ENCODE assay signal across 11 mouse cellular contexts in the genomic region with DNA sequence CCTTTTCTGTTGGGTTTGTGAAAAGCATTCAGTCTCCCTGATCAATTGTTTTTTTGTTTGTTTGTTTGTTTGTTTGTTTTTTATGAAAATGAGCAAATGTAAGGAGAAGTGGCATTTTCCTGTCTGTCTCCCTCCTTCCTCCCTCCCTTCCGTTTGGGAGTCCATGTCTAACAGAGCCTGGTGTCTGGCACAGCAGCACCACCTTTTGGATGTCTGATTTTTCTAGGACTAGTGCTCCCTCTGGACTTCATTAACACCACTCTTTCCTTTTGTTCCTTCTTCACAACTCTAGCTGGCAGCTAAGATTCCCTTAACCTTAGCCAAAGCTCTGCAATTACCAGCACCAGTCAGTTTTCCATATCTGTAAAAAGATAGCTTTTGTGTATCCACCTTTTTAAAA.
DNase-seq lines count a peak whose midpoint lies in the region; ATAC-seq lines count a peak whose summit lies in the region.
"Had no signal": no experiment of that assay in that cellular context is flagged by ENCODE, and none has a peak within 500 bp of the region (broad histone marks: within the 10 kb centered on the region; RNA-seq: fewer than 3 reads in every experiment).

No protein-coding gene starts in this region.

- no peak overlapping the region for H3K27ac ChIP-seq in forebrain, embryonic 13.5 days
- no peak overlapping the region for H3K27ac ChIP-seq in forebrain, embryonic 16.5 days (ENCODE audit: low read length)
- H3K27ac ChIP-seq in kidney, embryonic 16.5 days (ENCODE audit: low read length), result no peak overlapping the region
- H3K27ac ChIP-seq: limb, embryonic 12.5 days had no signal

- no peak overlapping the region for H3K4me3 ChIP-seq in forebrain, embryonic 13.5 days
- H3K4me3 ChIP-seq in forebrain, embryonic 16.5 days (replicated peaks; ENCODE audit: low read length), result no peak overlapping the region
- no peak overlapping the region for H3K4me3 ChIP-seq in kidney, embryonic 16.5 days (ENCODE audit: low read length)
- H3K4me3 ChIP-seq: limb, embryonic 12.5 days had no signal

- H3K9ac ChIP-seq in forebrain, embryonic 13.5 days, result no peak overlapping the region
- H3K9ac ChIP-seq in forebrain, embryonic 16.5 days (replicated peaks; ENCODE audit: low read depth, low read length), result no peak overlapping the region
- H3K9ac ChIP-seq in kidney, embryonic 16.5 days (replicated peaks; ENCODE audit: low read length), result no peak overlapping the region
- H3K9ac ChIP-seq: limb, embryonic 12.5 days had no signal

- no peaks in the 10 kb centered on the region for H3K27me3 ChIP-seq in forebrain, embryonic 13.5 days
- no peaks in the 10 kb centered on the region for H3K27me3 ChIP-seq in forebrain, embryonic 16.5 days (replicated peaks; ENCODE audit: control insufficient read depth, insufficient read depth, low read length)
- no peaks in the 10 kb centered on the region for H3K27me3 ChIP-seq in kidney, embryonic 16.5 days (ENCODE audit: insufficient read depth, low read length)
- H3K27me3 ChIP-seq: limb, embryonic 12.5 days had no signal

- no peaks in the 10 kb centered on the region for H3K9me3 ChIP-seq in forebrain, embryonic 13.5 days (replicated peaks)
- H3K9me3 ChIP-seq in forebrain, embryonic 16.5 days (ENCODE audit: control insufficient read depth, low read length), result no peaks in the 10 kb centered on the region
- H3K9me3 ChIP-seq in kidney, embryonic 16.5 days (ENCODE audit: low read length), result no peaks in the 10 kb centered on the region
- H3K9me3 ChIP-seq: limb, embryonic 12.5 days had no signal

- 0 out of 2 replicates have a peak, but pooled peaks have one; percentile 45 for ATAC-seq in forebrain, embryonic 13.5 days
- ATAC-seq in forebrain, embryonic 16.5 days, result no peak
- ATAC-seq in kidney, embryonic 16.5 days (ENCODE audit: low FRiP score, low TSS enrichment), result no peak
- ATAC-seq: CD4-positive, CD25-positive, alpha-beta regulatory T cell, adult 4 months had no signal

- DNase-seq in kidney, postnatal 4 days, result peak; percentile 2 to 11
- DNase-seq in right cerebral cortex, adult 18-20 months, result peak; percentile 8
- DNase-seq in right cerebral cortex, postnatal 4 days, result no peak
- DNase-seq in heart, postnatal 4 days, result peak; percentile 26
- DNase-seq in gastrocnemius, postnatal 10 days, result no peak
- DNase-seq: adrenal gland, adult 2 months had no signal

- no peak overlapping the region for H3K4me2 ChIP-seq in forebrain, embryonic 13.5 days
- no peak overlapping the region for H3K4me2 ChIP-seq in forebrain, embryonic 16.5 days (ENCODE audit: low read length)
- no peak overlapping the region for H3K4me2 ChIP-seq in kidney, embryonic 16.5 days (replicated peaks; ENCODE audit: low read depth, low read length)
- H3K4me2 ChIP-seq: limb, embryonic 12.5 days had no signal

- 15% methylated on average over 1 of the region's 1 CpGs for WGBS in forebrain, embryonic 13.5 days
- 14% methylated on average over 1 of the region's 1 CpGs for WGBS in forebrain, embryonic 16.5 days
- 6% methylated on average over 1 of the region's 1 CpGs for WGBS in kidney, embryonic 16.5 days

- H3K36me3 ChIP-seq in forebrain, embryonic 13.5 days (ENCODE audit: poor library complexity, severe bottlenecking), result no peaks in the 10 kb centered on the region
- H3K36me3 ChIP-seq in forebrain, embryonic 16.5 days (ENCODE audit: control insufficient read depth, insufficient read depth), result no peaks in the 10 kb centered on the region
- no peaks in the 10 kb centered on the region for H3K36me3 ChIP-seq in kidney, embryonic 16.5 days (ENCODE audit: insufficient read depth, low read length)
- H3K36me3 ChIP-seq: limb, embryonic 12.5 days had no signal

- no peaks in the 10 kb centered on the region for H3K4me1 ChIP-seq in forebrain, embryonic 13.5 days
- H3K4me1 ChIP-seq in forebrain, embryonic 16.5 days (replicated peaks; ENCODE audit: control insufficient read depth, insufficient read depth, low read length), result no peaks in the 10 kb centered on the region
- H3K4me1 ChIP-seq in kidney, embryonic 16.5 days (ENCODE audit: insufficient read depth, low read length), result no peaks in the 10 kb centered on the region
- H3K4me1 ChIP-seq: limb, embryonic 12.5 days had no signal

Comparison
In these comparisons a context has a peak if more than half of its experiments do, and no peak if none do; other contexts are left out.
1. DNase-seq: peak in kidney, postnatal 4 days (2 of 2), right cerebral cortex, adult 18-20 months (single experiment) and heart, postnatal 4 days (single experiment); none in right cerebral cortex, postnatal 4 days (single experiment) and gastrocnemius, postnatal 10 days (single experiment).